Mouse (Mus musculus): ENCODE measurements around the gene Tex28.
"Not testable (repeated sequence)": the region's sequence is repeated elsewhere in the genome, so short reads cannot be mapped to it uniquely, and the experiment has no call there.

Gene Tex28

GRCm38 (mm10) chrX:74167738-74168137 lies at the start of gene Tex28:
TSS of gene Tex28 (minus strand) at chrX:74167838.
- DNase-seq = no peak

GRCm38 (mm10) chrX:74203556-74203955 lies 35.9 kb upstream of the Tex28 start:
- no peak for DNase-seq

GRCm38 (mm10) chrX:74176959-74177358 lies 9.3 kb upstream of the Tex28 start, which contains the start of gene Tktl1:
TSS of gene Tktl1 (plus strand) at chrX:74177259.
- DNase-seq = no peak

- DNase-seq = not testable (repeated sequence)
These were observed 32.4 kb downstream of the Tex28 start, which contains the start of gene Mecp2 for GRCm38 (mm10) chrX:74135263-74135662. TSS of gene Mecp2 (minus strand) at chrX:74135363.

- DNase-seq = no peak
These were observed 40.5 kb downstream of the Tex28 start, which contains the start of gene Opn1mw for GRCm38 (mm10) chrX:74127164-74127563. TSS of gene Opn1mw (plus strand) at chrX:74127464.

- peak; percentile 12 to 18 for DNase-seq
These were observed 42.7 kb downstream of the Tex28 start for GRCm38 (mm10) chrX:74124975-74125374.

- peak; percentile 70 to 78 for DNase-seq
These were observed 52.1 kb downstream of the Tex28 start for GRCm38 (mm10) chrX:74115511-74115910.

GRCm38 (mm10) chrX:74114036-74114435 lies 53.6 kb downstream of the Tex28 start:
- DNase-seq = no peak

GRCm38 (mm10) chrX:74108747-74109146 lies 58.9 kb downstream of the Tex28 start:
- DNase-seq = no peak

GRCm38 (mm10) chrX:74105916-74106315 lies 61.7 kb downstream of the Tex28 start:
- DNase-seq = no peak

GRCm38 (mm10) chrX:74103457-74104188 lies 64.0 kb downstream of the Tex28 start:
- DNase-seq = no peak
